Mouse (Mus musculus): ENCODE results near the gene Slc38a1. TPM values are rescaled to one million over a fixed set of nuclear protein-coding genes. Genes with fewer than 3 reads are reported as not detected.

Slc38a1 gene
- polyA plus RNA-seq (2016; fragmentation: Nextera tagmentation; extraction: Ambion mirVana): 151 and 161 TPM in 2 replicates

GRCm38 (mm10) chr15:96642436-96643405 lies at the start of gene Slc38a1:
Gene Slc38a1 (minus strand): TSS chr15:96642913.
- peaks cover 7% of the 10 kb centered on the region for H3K36me3 ChIP-seq
- under 1% methylated on average over 68 of the region's 70 CpGs for WGBS
- peak; percentile 86 for ATAC-seq (ENCODE audit: low FRiP score, low read depth)
- H3K9ac ChIP-seq: peak within 1 kb of the TSS; percentile 99
- H3K27ac ChIP-seq: peak within 1 kb of the TSS; percentile 99
- H3K9me3 ChIP-seq: no peaks in the 10 kb centered on the region
- H3K4me3 ChIP-seq: peak within 1 kb of the TSS; percentile 81
- no peaks in the 10 kb centered on the region for H3K27me3 ChIP-seq (replicated peaks)
- H3K4me2 ChIP-seq (replicated peaks): peak within 1 kb of the TSS; percentile 80
- H3K4me1 ChIP-seq: peaks cover 31% of the 10 kb centered on the region

- no peaks in the 10 kb centered on the region for H3K27me3 ChIP-seq (replicated peaks)
- no peak overlapping the region for H3K4me2 ChIP-seq (replicated peaks)
- 89% methylated on average over 11 of the region's 11 CpGs for WGBS
- no peaks in the 10 kb centered on the region for H3K9me3 ChIP-seq
- no peak for ATAC-seq (ENCODE audit: low FRiP score, low read depth)
- H3K27ac ChIP-seq: no peak overlapping the region
- H3K4me1 ChIP-seq: peaks cover 25% of the 10 kb centered on the region
- H3K36me3 ChIP-seq: peaks cover 88% of the 10 kb centered on the region
- H3K9ac ChIP-seq: no peak overlapping the region
- H3K4me3 ChIP-seq: no peak overlapping the region
Measured at GRCm38 (mm10) chr15:96692401-96692800, 49.7 kb upstream of the Slc38a1 start.

- ATAC-seq (ENCODE audit: low FRiP score, low read depth): no peak
- 88% methylated on average over 15 of the region's 15 CpGs for WGBS
- Histone ChIP-seq H3K4me1 (peaks cover 15% of the 10 kb centered on the region), H3K27me3 (replicated peaks) (no peaks in the 10 kb centered on the region), H3K9ac (no peak overlapping the region), H3K27ac (no peak overlapping the region), H3K9me3 (no peaks in the 10 kb centered on the region), H3K4me2 (replicated peaks) (no peak overlapping the region), H3K4me3 (no peak overlapping the region), H3K36me3 (peaks cover 84% of the 10 kb centered on the region)
Measured at GRCm38 (mm10) chr15:96691381-96691780, 48.7 kb upstream of the Slc38a1 start.

- Histone ChIP-seq H3K9ac (no peak overlapping the region), H3K4me3 (no peak overlapping the region), H3K27me3 (replicated peaks) (no peaks in the 10 kb centered on the region), H3K27ac (no peak overlapping the region), H3K9me3 (no peaks in the 10 kb centered on the region), H3K36me3 (peaks cover 80% of the 10 kb centered on the region), H3K4me1 (peaks cover 11% of the 10 kb centered on the region; the same call in 1 of the 2 replicates), H3K4me2 (replicated peaks) (no peak overlapping the region)
- no peak for ATAC-seq (ENCODE audit: low FRiP score, low read depth)
- 95% methylated on average over 13 of the region's 13 CpGs for WGBS
Measured at GRCm38 (mm10) chr15:96690829-96691228, 48.1 kb upstream of the Slc38a1 start.

- no peaks in the 10 kb centered on the region for H3K9me3 ChIP-seq
- no peaks in the 10 kb centered on the region for H3K27me3 ChIP-seq (replicated peaks)
- H3K9ac ChIP-seq: no peak overlapping the region
- no peak overlapping the region for H3K27ac ChIP-seq
- no peak overlapping the region for H3K4me3 ChIP-seq
- peaks cover 4% of the 10 kb centered on the region; the same call in 1 of the 2 replicates for H3K4me1 ChIP-seq
- no peak overlapping the region for H3K4me2 ChIP-seq (replicated peaks)
- WGBS: 94% methylated on average over 9 of the region's 9 CpGs
- ATAC-seq (ENCODE audit: low FRiP score, low read depth): no peak
- H3K36me3 ChIP-seq: peaks cover 71% of the 10 kb centered on the region
Measured at GRCm38 (mm10) chr15:96689919-96690318, 47.2 kb upstream of the Slc38a1 start.

GRCm38 (mm10) chr15:96688784-96689318 lies 46.1 kb upstream of the Slc38a1 start:
- Histone ChIP-seq H3K27me3 (replicated peaks) (no peaks in the 10 kb centered on the region), H3K27ac (no peak overlapping the region), H3K4me1 (no peaks in the 10 kb centered on the region), H3K9me3 (no peaks in the 10 kb centered on the region), H3K36me3 (peaks cover 60% of the 10 kb centered on the region), H3K4me2 (replicated peaks) (no peak overlapping the region), H3K4me3 (no peak overlapping the region), H3K9ac (no peak overlapping the region)
- WGBS: 90% methylated on average over 12 of the region's 12 CpGs
- no peak for ATAC-seq (ENCODE audit: low FRiP score, low read depth)

GRCm38 (mm10) chr15:96688036-96688435 lies 45.3 kb upstream of the Slc38a1 start:
- H3K36me3 ChIP-seq: peaks cover 52% of the 10 kb centered on the region
- H3K9me3 ChIP-seq: no peaks in the 10 kb centered on the region
- no peak overlapping the region for H3K27ac ChIP-seq
- no peak overlapping the region for H3K9ac ChIP-seq
- no peak overlapping the region for H3K4me3 ChIP-seq
- WGBS: 85% methylated on average over 6 of the region's 6 CpGs
- no peak for ATAC-seq (ENCODE audit: low FRiP score, low read depth)
- no peaks in the 10 kb centered on the region for H3K27me3 ChIP-seq (replicated peaks)
- H3K4me2 ChIP-seq (replicated peaks): no peak overlapping the region
- no peaks in the 10 kb centered on the region for H3K4me1 ChIP-seq

GRCm38 (mm10) chr15:96687366-96687765 lies 44.7 kb upstream of the Slc38a1 start:
- no peak overlapping the region for H3K4me2 ChIP-seq (replicated peaks)

GRCm38 (mm10) chr15:96686201-96687159 lies 43.8 kb upstream of the Slc38a1 start:
- H3K4me3 ChIP-seq: no peak overlapping the region
- ATAC-seq (ENCODE audit: low FRiP score, low read depth): no peak
- no peak overlapping the region for H3K4me2 ChIP-seq (replicated peaks)
- WGBS: 86% methylated on average over 9 of the region's 9 CpGs
- no peaks in the 10 kb centered on the region for H3K4me1 ChIP-seq
- no peaks in the 10 kb centered on the region for H3K27me3 ChIP-seq (replicated peaks)
- H3K27ac ChIP-seq: no peak overlapping the region
- H3K36me3 ChIP-seq: peaks cover 36% of the 10 kb centered on the region
- H3K9ac ChIP-seq: no peak overlapping the region
- no peaks in the 10 kb centered on the region for H3K9me3 ChIP-seq

More at GRCm38 (mm10) chr15:96687366-96687765, 44.7 kb upstream of the Slc38a1 start:
- Histone ChIP-seq H3K4me1 (no peaks in the 10 kb centered on the region), H3K27me3 (replicated peaks) (no peaks in the 10 kb centered on the region), H3K9ac (no peak overlapping the region), H3K9me3 (no peaks in the 10 kb centered on the region), H3K36me3 (peaks cover 45% of the 10 kb centered on the region), H3K27ac (no peak overlapping the region), H3K4me3 (no peak overlapping the region)
- no peak for ATAC-seq (ENCODE audit: low FRiP score, low read depth)
- 68% methylated on average over 1 of the region's 1 CpGs for WGBS

- H3K9ac ChIP-seq: no peak overlapping the region
Measured at GRCm38 (mm10) chr15:96685273-96685672, 42.6 kb upstream of the Slc38a1 start.

GRCm38 (mm10) chr15:96684132-96684830 lies 41.6 kb upstream of the Slc38a1 start:
- H3K27me3 ChIP-seq (replicated peaks): no peaks in the 10 kb centered on the region
- no peaks in the 10 kb centered on the region for H3K4me1 ChIP-seq
- no peaks in the 10 kb centered on the region for H3K9me3 ChIP-seq
- no peak overlapping the region for H3K9ac ChIP-seq
- H3K4me2 ChIP-seq (replicated peaks): 0 out of 2 replicates have a peak overlapping the region, but pooled peaks have one; percentile 19
- ATAC-seq (ENCODE audit: low FRiP score, low read depth): no peak
- peaks cover 19% of the 10 kb centered on the region for H3K36me3 ChIP-seq
- no peak overlapping the region for H3K27ac ChIP-seq
- 55% methylated on average over 11 of the region's 11 CpGs for WGBS
- no peak overlapping the region for H3K4me3 ChIP-seq

More at GRCm38 (mm10) chr15:96685273-96685672, 42.6 kb upstream of the Slc38a1 start:
- 70% methylated on average over 6 of the region's 6 CpGs for WGBS
- no peaks in the 10 kb centered on the region for H3K27me3 ChIP-seq (replicated peaks)
- peaks cover 24% of the 10 kb centered on the region for H3K36me3 ChIP-seq
- H3K4me1 ChIP-seq: no peaks in the 10 kb centered on the region
- H3K4me2 ChIP-seq (replicated peaks): no peak overlapping the region
- no peak overlapping the region for H3K27ac ChIP-seq
- no peak for ATAC-seq (ENCODE audit: low FRiP score, low read depth)
- H3K4me3 ChIP-seq: no peak overlapping the region
- H3K9me3 ChIP-seq: no peaks in the 10 kb centered on the region

Measured in neural tube, embryonic 12.5 days (tissue).